Mouse (Mus musculus) embryonic facial prominence, embryonic 12.5 days (tissue): ENCODE data around the gene B4gat1. TPM values are rescaled to one million over a fixed set of nuclear protein-coding genes. Genes with fewer than 3 reads are reported as not detected.

Source experiments
- ATAC-seq: fragments of 200-750 bp; cut with Nextera tagmentation; 2 replicates; pipeline ENCODE4 v1.8.0; 2017; ENCODE audit not compliant: insufficient number of reproducible peaks, insufficient read depth, low FRiP score, low TSS enrichment
- H3K27ac ChIP-seq: fragments of 300-500 bp; sonication (generic); 2 replicates; pipeline ENCODE4 v1.5.1; 2016; ENCODE audit warnings: mild to moderate bottlenecking
- H3K27me3 ChIP-seq: fragments of 300-500 bp; sonication (generic); 2 replicates; pipeline ENCODE4 v1.6.1; 2016; ENCODE audit warnings: mild to moderate bottlenecking, moderate library complexity
- H3K36me3 ChIP-seq: fragments of 300-500 bp; sonication (generic); 2 replicates; pipeline ENCODE4 v1.6.1; 2016; ENCODE audit warnings: mild to moderate bottlenecking
- H3K4me1 ChIP-seq: fragments of 300-500 bp; sonication (generic); 2 replicates; pipeline ENCODE4 v1.6.1; 2016
- H3K4me2 ChIP-seq: fragments of 300-500 bp; sonication (generic); replicated peaks from 2 replicates; pipeline ENCODE4 v1.6.1; 2016; ENCODE audit warnings: mild to moderate bottlenecking, moderate library complexity
- H3K4me3 ChIP-seq: fragments of 300-500 bp; sonication (generic); 2 replicates; pipeline ENCODE4 v1.5.1; 2016; ENCODE audit warnings: mild to moderate bottlenecking
- H3K9ac ChIP-seq: fragments of 300-500 bp; sonication (generic); 2 replicates; pipeline ENCODE4 v1.6.1; 2016; ENCODE audit warnings: mild to moderate bottlenecking, moderate library complexity
- H3K9me3 ChIP-seq: fragments of 300-500 bp; sonication (generic); 2 replicates; pipeline ENCODE4 v1.6.1; 2016; ENCODE audit warnings: mild to moderate bottlenecking, moderate library complexity
- WGBS: fragments of 180-500 bp; shearing (Covaris S2); methylation state at CpG from one replicate; pipeline ENCODE4 v1.1.7; 2016; 5-methylcytosine and 5-hydroxymethylcytosine counted together
- polyA plus RNA-seq: library from polyadenylated mRNA; unstranded; fragments of >200 nt; fragmentation: Nextera tagmentation; extraction: Ambion mirVana; gene quantifications from 2 replicates; pipeline ENCODE4 v1.2.1, GENCODE M21; 2016

Gene B4gat1
- polyA plus RNA-seq, 1 experiment from 2014 or later: 46.4 TPM

DNA sequence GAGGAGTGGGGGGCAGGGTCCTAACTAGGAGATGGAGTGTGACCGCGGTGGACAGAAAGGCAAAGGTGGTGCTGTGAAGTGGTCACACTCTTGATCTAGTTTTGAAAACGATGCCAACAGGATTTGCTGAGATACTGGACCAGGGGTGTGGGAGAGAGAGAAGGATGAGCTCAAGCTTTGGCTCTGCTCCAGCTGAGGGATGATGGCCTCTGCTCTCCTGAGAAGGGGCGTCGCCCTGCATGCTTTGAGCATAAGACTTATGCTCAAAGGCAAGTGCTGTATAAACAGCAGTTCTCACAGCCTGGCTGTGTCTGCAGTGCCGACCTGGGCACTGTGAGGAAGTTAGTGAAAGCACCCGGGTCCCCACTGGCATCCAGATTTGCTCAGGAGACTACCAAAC, 26.5 kb downstream of the B4gat1 start:
- ATAC-seq: no peak
- H3K4me1 ChIP-seq: peaks cover 54% of the 10 kb centered on the region
- no peak overlapping the region for H3K4me2 ChIP-seq
- no peak overlapping the region for H3K4me3 ChIP-seq
- no peaks in the 10 kb centered on the region for H3K36me3 ChIP-seq
- H3K27ac ChIP-seq: peak overlapping the region; percentile 41
- H3K9me3 ChIP-seq: no peaks in the 10 kb centered on the region
- H3K9ac ChIP-seq: 0 out of 2 replicates have a peak overlapping the region, but pooled peaks have one; percentile 7
- WGBS: 69% methylated on average over 7 of the region's 7 CpGs
- peaks cover 8% of the 10 kb centered on the region for H3K27me3 ChIP-seq

DNA sequence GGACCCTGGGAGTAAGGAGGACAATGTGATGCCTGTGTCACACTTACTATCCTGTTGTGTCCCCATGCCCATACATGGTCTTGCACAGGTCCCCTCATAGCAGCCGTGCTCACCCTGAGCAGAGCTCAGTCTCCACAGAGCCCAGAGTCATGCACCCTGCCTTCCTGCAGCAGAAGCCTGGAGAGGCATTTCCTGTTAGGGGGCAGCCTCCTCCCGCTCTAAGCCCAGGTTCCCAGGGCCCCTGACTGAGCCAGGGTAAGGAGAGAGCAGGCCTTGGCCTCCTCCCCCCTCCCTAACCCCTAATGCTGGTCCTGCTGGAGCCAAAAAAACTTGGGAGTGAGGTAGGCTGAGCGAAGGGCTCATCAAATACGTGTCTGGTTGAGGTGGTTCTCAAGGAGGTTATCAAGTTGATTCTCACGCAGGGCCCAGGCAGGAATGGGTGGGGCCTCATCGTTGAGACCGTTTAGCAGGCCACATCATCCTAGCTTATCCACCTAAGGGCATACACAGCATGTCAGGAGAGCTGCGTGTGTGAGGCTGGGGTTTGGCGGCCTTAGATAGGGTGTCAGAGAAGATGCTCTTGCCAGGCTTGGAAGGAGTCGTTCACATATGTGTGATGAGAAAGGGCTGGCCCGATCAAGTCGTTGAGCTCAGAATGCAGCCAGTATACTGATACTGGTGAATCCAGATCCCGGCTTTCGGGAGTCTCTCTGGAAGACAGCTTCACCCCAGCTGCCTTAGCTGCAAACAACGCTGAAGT, 28.6 kb downstream of the B4gat1 start:
- H3K4me2 ChIP-seq: peak overlapping the region; percentile 86
- no peaks in the 10 kb centered on the region for H3K9me3 ChIP-seq
- no peak for ATAC-seq
- H3K27ac ChIP-seq: peak overlapping the region; percentile 97
- WGBS: 4% methylated on average over 15 of the region's 15 CpGs
- H3K27me3 ChIP-seq: peaks cover 10% of the 10 kb centered on the region
- H3K4me1 ChIP-seq: peaks cover 53% of the 10 kb centered on the region
- H3K36me3 ChIP-seq: no peaks in the 10 kb centered on the region
- peak overlapping the region; percentile 81 for H3K9ac ChIP-seq
- peak overlapping the region; percentile 59 for H3K4me3 ChIP-seq

DNA sequence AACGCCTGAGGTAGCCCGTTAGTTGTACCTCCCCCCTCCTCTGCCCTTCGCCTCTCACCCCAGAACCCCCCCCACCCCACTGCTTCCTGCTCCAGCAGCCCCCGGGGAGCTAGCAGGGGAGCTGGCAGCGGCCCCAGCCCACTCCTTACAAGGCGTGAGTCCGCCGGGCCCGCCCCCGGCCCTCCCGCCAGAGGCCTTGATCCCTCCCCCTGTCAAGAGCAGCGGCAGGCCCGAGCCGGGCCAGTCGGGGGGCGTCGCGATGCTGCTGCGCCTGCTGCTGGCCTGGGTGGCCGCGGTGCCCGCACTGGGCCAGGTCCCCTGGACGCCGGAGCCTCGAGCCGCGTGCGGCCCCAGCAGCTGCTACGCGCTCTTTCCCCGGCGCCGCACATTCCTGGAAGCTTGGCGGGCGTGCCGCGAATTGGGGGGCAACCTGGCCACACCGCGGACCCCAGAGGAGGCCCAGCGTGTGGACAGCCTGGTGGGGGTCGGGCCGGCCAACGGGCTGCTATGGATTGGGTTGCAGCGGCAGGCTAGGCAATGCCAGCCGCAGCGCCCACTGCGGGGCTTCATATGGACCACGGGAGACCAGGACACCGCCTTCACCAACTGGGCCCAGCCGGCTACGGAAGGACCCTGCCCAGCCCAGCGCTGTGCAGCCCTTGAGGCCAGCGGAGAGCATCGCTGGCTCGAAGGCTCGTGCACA, 29.4 kb downstream of the B4gat1 start, which contains the start of gene Cd248:
TSS of gene Cd248 (plus strand) at position 212 of the 703 bp plus-strand sequence.
- Histone ChIP-seq H3K9me3 (no peaks in the 10 kb centered on the region), H3K9ac (peak within 1 kb of the TSS; percentile 81), H3K27ac (peak within 1 kb of the TSS; percentile 97), H3K27me3 (peaks cover 10% of the 10 kb centered on the region), H3K4me1 (peaks cover 53% of the 10 kb centered on the region), H3K4me3 (peak within 1 kb of the TSS; percentile 59), H3K4me2 (peak within 1 kb of the TSS; percentile 86), H3K36me3 (no peaks in the 10 kb centered on the region)
- 1% methylated on average over 55 of the region's 56 CpGs for WGBS
- peak; percentile 33 for ATAC-seq

DNA sequence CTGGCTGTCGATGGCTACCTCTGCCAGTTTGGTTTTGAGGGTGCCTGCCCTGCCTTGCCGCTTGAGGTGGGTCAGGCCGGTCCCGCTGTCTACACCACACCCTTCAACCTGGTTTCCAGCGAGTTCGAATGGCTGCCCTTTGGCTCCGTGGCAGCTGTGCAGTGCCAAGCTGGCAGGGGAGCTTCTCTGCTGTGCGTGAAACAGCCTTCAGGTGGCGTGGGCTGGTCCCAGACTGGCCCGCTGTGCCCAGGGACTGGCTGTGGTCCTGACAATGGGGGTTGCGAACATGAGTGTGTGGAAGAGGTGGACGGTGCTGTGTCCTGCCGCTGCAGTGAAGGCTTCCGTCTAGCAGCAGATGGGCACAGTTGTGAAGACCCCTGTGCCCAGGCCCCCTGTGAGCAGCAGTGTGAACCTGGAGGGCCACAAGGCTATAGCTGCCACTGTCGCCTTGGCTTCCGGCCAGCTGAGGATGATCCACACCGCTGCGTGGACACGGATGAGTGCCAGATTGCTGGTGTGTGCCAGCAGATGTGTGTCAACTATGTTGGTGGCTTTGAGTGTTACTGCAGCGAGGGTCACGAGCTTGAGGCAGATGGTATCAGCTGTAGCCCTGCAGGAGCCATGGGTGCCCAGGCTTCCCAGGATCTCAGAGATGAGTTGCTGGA, 30.1 kb downstream of the B4gat1 start:
- 42% methylated on average over 21 of the region's 21 CpGs for WGBS
- Histone ChIP-seq H3K4me1 (peaks cover 53% of the 10 kb centered on the region), H3K36me3 (no peaks in the 10 kb centered on the region), H3K4me3 (peak overlapping the region; percentile 59), H3K9me3 (no peaks in the 10 kb centered on the region), H3K9ac (peak overlapping the region; percentile 81), H3K4me2 (peak overlapping the region; percentile 86), H3K27ac (peak overlapping the region; percentile 97), H3K27me3 (peaks cover 10% of the 10 kb centered on the region)
- no peak for ATAC-seq

DNA sequence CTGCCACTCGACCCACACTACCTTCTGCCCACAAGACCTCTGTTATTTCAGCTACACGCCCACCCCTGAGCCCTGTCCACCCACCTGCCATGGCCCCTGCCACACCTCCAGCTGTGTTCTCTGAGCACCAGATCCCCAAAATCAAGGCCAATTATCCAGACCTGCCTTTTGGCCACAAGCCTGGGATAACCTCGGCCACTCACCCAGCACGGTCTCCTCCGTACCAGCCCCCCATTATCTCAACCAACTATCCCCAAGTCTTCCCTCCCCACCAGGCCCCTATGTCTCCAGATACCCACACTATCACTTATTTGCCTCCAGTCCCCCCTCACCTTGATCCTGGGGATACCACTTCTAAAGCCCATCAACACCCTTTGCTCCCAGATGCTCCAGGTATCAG, 30.9 kb downstream of the B4gat1 start:
- peak overlapping the region; percentile 97 for H3K27ac ChIP-seq
- peak overlapping the region; percentile 86 for H3K4me2 ChIP-seq
- H3K4me1 ChIP-seq: peaks cover 52% of the 10 kb centered on the region
- H3K9ac ChIP-seq: 0 out of 2 replicates have a peak overlapping the region, but pooled peaks have one; percentile 81
- no peaks in the 10 kb centered on the region for H3K36me3 ChIP-seq
- peaks cover 10% of the 10 kb centered on the region for H3K27me3 ChIP-seq
- no peaks in the 10 kb centered on the region for H3K9me3 ChIP-seq
- 81% methylated on average over 5 of the region's 5 CpGs for WGBS
- no peak for ATAC-seq
- peak overlapping the region; percentile 59 for H3K4me3 ChIP-seq

DNA sequence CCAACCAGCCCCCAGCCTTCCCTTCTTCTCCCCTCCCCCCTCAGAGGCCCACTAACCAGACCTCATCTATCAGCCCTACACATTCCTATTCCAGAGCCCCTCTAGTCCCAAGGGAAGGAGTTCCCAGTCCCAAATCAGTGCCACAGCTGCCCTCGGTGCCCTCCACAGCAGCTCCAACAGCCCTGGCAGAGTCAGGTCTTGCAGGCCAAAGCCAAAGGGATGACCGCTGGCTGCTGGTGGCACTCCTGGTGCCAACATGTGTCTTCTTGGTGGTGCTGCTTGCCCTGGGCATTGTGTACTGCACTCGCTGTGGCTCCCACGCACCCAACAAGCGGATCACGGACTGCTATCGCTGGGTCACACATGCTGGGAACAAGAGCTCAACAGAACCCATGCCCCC, 31.4 kb downstream of the B4gat1 start:
- H3K9me3 ChIP-seq: no peaks in the 10 kb centered on the region
- H3K36me3 ChIP-seq: no peaks in the 10 kb centered on the region
- ATAC-seq: no peak
- H3K27ac ChIP-seq: peak overlapping the region; percentile 97
- H3K4me1 ChIP-seq: peaks cover 47% of the 10 kb centered on the region
- H3K27me3 ChIP-seq: peaks cover 10% of the 10 kb centered on the region
- 81% methylated on average over 7 of the region's 7 CpGs for WGBS
- no peak overlapping the region; the same call in 1 of the 2 replicates for H3K9ac ChIP-seq
- peak overlapping the region; percentile 86 for H3K4me2 ChIP-seq
- peak overlapping the region; percentile 59 for H3K4me3 ChIP-seq

DNA sequence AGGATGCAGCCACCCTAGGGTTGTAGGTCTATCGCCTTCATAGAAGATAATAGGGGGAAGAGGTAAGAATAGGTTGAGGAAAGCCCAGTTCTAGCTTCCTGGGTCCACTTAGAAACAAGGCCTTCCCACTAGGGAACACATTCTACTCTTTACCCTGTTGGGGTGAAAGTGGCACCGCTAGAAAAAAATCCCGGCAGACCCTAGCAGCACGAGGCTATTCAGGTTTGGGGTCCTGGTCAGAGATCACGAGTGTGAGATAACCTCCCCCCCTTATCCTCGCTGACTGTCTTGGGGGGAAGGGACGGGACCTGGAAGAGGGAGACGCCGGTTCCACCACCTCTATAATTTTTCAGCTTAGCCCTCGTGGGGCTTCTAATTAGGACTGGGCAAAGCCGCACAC, 32.5 kb downstream of the B4gat1 start:
- peaks cover 10% of the 10 kb centered on the region for H3K27me3 ChIP-seq
- H3K27ac ChIP-seq: peak overlapping the region; percentile 97
- peak overlapping the region; percentile 43; the same call in 1 of the 2 replicates for H3K9ac ChIP-seq
- H3K36me3 ChIP-seq: no peaks in the 10 kb centered on the region
- H3K4me2 ChIP-seq: peak overlapping the region; percentile 86
- H3K4me3 ChIP-seq: peak overlapping the region; percentile 59
- 5% methylated on average over 11 of the region's 11 CpGs for WGBS
- ATAC-seq: no peak
- H3K4me1 ChIP-seq: peaks cover 42% of the 10 kb centered on the region
- no peaks in the 10 kb centered on the region for H3K9me3 ChIP-seq

DNA sequence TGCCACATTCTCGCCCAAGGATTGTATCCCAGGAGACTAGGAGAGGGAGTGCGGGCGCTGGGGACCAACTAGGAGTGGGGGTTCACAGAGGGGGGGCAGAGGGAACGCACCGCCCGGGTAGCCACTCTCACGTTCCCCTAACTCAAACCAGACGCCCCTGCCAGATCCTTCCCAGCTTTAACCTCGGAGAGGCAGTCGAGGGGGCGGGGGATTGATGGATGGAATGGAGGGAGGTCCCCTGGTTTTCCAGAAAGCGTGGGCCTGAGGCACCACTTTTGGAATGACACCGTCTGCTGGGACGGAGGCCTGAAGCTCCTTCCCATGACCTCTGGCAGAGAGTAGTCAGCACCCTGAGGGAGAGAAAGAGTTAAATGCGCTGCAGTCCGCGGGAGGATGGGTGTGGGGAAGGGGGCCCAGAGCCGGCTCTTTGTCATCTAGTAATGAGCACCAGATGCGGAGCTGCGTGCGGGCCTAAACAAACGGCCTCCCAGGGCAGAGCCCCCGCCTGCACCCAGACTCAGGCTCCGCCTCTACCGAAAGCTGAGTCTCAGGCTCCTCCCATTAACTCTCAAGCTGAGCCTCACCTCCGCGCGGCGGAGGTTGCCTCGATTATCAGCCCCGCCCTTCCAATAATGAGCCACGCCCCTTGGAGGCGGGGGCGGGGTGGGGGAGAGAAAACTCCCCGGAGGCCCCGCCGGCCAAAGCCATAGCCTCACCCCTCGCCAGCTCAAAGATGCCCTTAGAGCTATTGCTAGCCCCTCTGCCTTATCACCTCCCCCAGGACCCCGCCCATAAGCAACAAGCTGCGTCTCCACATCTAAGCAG, 33.1 kb downstream of the B4gat1 start:
- WGBS: under 1% methylated on average over 40 of the region's 40 CpGs
- H3K4me1 ChIP-seq: peaks cover 39% of the 10 kb centered on the region

DNA sequence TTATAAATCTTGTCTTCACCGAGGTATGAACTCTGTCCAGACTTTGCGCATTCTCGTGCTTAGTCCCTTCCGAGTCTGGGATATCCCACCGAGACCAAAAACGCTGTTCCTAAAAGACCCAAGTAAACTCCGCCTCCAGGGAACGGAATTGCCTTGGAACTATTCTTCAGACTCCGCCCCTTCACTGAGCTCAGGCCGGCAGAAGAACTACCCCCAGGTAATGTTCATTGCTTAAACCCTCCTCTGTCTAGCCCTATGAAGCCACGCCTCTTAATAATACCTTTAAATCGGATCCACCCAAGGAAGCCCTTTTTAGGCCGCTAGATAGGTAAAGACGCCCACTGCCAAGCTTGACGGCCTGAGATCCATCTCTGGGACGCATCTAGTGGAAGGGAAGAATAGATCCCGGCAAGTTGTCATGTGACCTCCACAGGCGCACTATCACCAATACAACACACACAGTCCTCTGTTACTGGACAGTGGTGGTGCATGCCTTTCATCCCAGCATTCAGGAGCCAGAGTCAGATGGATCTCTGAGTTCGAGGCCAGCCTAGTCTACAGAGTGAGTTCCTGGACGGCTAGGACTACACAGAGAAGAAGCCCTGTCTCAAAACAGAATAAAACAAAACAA, 33.9 kb downstream of the B4gat1 start:
- Histone ChIP-seq H3K27me3 (peaks cover 10% of the 10 kb centered on the region), H3K4me2 (peak overlapping the region; percentile 86), H3K27ac (peak overlapping the region; percentile 97), H3K36me3 (no peaks in the 10 kb centered on the region), H3K9ac (peak overlapping the region; percentile 44), H3K4me3 (peak overlapping the region; percentile 59), H3K9me3 (no peaks in the 10 kb centered on the region), H3K4me1 (peaks cover 31% of the 10 kb centered on the region)
- 0 out of 2 replicates have a peak, but pooled peaks have one; percentile 1 for ATAC-seq
- 2% methylated on average over 20 of the region's 20 CpGs for WGBS

More for the DNA sequence above, 33.1 kb downstream of the B4gat1 start:
- peak overlapping the region; percentile 59 for H3K4me3 ChIP-seq
- no peaks in the 10 kb centered on the region for H3K36me3 ChIP-seq
- H3K4me2 ChIP-seq: peak overlapping the region; percentile 86
- peaks cover 10% of the 10 kb centered on the region for H3K27me3 ChIP-seq
- H3K27ac ChIP-seq: peak overlapping the region; percentile 97
- H3K9me3 ChIP-seq: no peaks in the 10 kb centered on the region
- H3K9ac ChIP-seq: peak overlapping the region; percentile 44
- peak; percentile 88 for ATAC-seq

DNA sequence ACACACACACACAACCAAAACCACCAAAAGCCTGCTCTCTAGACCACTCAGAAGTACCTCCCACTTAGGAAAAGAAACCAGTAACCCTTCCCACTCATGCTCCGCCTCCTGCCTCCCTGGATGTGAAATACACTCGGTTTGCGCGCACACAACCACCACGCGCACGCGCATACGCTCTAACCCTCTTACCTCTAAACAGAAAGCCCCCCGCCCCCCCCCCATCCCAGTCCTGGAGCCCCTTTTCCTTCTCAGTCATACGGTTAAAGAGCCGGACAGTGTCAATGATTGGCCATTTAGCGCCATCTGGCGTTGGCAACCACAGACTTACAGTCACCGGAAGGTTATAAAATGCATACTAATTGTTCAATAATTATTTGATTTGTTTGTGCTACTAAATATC, 34.4 kb downstream of the B4gat1 start:
- H3K9ac ChIP-seq: no peak overlapping the region
- H3K4me3 ChIP-seq: peak overlapping the region; percentile 59
- H3K36me3 ChIP-seq: no peaks in the 10 kb centered on the region
- H3K27me3 ChIP-seq: peaks cover 10% of the 10 kb centered on the region
- peaks cover 29% of the 10 kb centered on the region for H3K4me1 ChIP-seq
- WGBS: 2% methylated on average over 15 of the region's 15 CpGs
- 0 out of 2 replicates have a peak, but pooled peaks have one; percentile 4 for ATAC-seq
- H3K4me2 ChIP-seq: peak overlapping the region; percentile 86
- H3K27ac ChIP-seq: peak overlapping the region; percentile 97
- H3K9me3 ChIP-seq: no peaks in the 10 kb centered on the region
